Mouse (Mus musculus): ENCODE data around the gene Fam129c. TPM values are rescaled to one million over a fixed set of nuclear protein-coding genes. Genes with fewer than 3 reads are reported as not detected.

Fam129c gene
- polyA plus RNA-seq, 1 experiment from 2014 or later = 4.1 TPM

GRCm38 (mm10) chr8:71638321-71638720, 40.9 kb downstream of the Fam129c start:
- no peak overlapping the region for H3K4me3 ChIP-seq (ENCODE audit: low read depth, low read length)
- no peaks in the 10 kb centered on the region for H3K9me3 ChIP-seq (replicated peaks; ENCODE audit: control insufficient read depth, low read length)
- DNase-seq (ENCODE audit: low spot score) = no peak
- H3K4me2 ChIP-seq (ENCODE audit: low read length) = no peak overlapping the region
- WGBS = 70% methylated on average over 6 of the region's 6 CpGs
- H3K9ac ChIP-seq (ENCODE audit: low read length) = no peak overlapping the region
- H3K4me1 ChIP-seq (ENCODE audit: control insufficient read depth, insufficient read depth, low read length) = no peaks in the 10 kb centered on the region
- no peak for ATAC-seq
- no peak overlapping the region for H3K27ac ChIP-seq (ENCODE audit: low read depth, low read length)
- H3K36me3 ChIP-seq (ENCODE audit: control insufficient read depth, insufficient read depth, low read length) = peaks cover 27% of the 10 kb centered on the region
- peaks cover 4% of the 10 kb centered on the region; the same call in 1 of the 2 replicates for H3K27me3 ChIP-seq (replicated peaks; ENCODE audit: control insufficient read depth, insufficient read depth, low read length)

- WGBS = 92% methylated on average over 4 of the region's 4 CpGs
- H3K27me3 ChIP-seq (replicated peaks; ENCODE audit: control insufficient read depth, insufficient read depth, low read length) = peaks cover 4% of the 10 kb centered on the region; the same call in 1 of the 2 replicates
- no peaks in the 10 kb centered on the region for H3K9me3 ChIP-seq (replicated peaks; ENCODE audit: control insufficient read depth, low read length)
- H3K4me3 ChIP-seq (ENCODE audit: low read depth, low read length) = no peak overlapping the region
- H3K4me2 ChIP-seq (ENCODE audit: low read length) = no peak overlapping the region
- peaks cover 29% of the 10 kb centered on the region for H3K36me3 ChIP-seq (ENCODE audit: control insufficient read depth, insufficient read depth, low read length)
- no peak for ATAC-seq
- no peak for DNase-seq (ENCODE audit: low spot score)
- H3K4me1 ChIP-seq (ENCODE audit: control insufficient read depth, insufficient read depth, low read length) = no peaks in the 10 kb centered on the region
- no peak overlapping the region for H3K9ac ChIP-seq (ENCODE audit: low read length)
- no peak overlapping the region for H3K27ac ChIP-seq (ENCODE audit: low read depth, low read length)
Observed at GRCm38 (mm10) chr8:71639318-71639717, 41.9 kb downstream of the Fam129c start.

GRCm38 (mm10) chr8:71645510-71645909, 48.1 kb downstream of the Fam129c start:
- 79% methylated on average over 9 of the region's 9 CpGs for WGBS
- no peaks in the 10 kb centered on the region for H3K9me3 ChIP-seq (replicated peaks; ENCODE audit: control insufficient read depth, low read length)
- H3K9ac ChIP-seq (ENCODE audit: low read length) = no peak overlapping the region
- DNase-seq (ENCODE audit: low spot score) (no peak), ATAC-seq (no peak)
- H3K4me2 ChIP-seq (ENCODE audit: low read length) = no peak overlapping the region
- no peak overlapping the region for H3K27ac ChIP-seq (ENCODE audit: low read depth, low read length)
- H3K36me3 ChIP-seq (ENCODE audit: control insufficient read depth, insufficient read depth, low read length) = peaks cover 50% of the 10 kb centered on the region
- H3K27me3 ChIP-seq (replicated peaks; ENCODE audit: control insufficient read depth, insufficient read depth, low read length) = no peaks in the 10 kb centered on the region
- no peaks in the 10 kb centered on the region for H3K4me1 ChIP-seq (ENCODE audit: control insufficient read depth, insufficient read depth, low read length)
- no peak overlapping the region for H3K4me3 ChIP-seq (ENCODE audit: low read depth, low read length)

GRCm38 (mm10) chr8:71654600-71654999, 57.2 kb downstream of the Fam129c start:
- H3K9me3 ChIP-seq (replicated peaks; ENCODE audit: control insufficient read depth, low read length) = no peaks in the 10 kb centered on the region
- no peak overlapping the region for H3K27ac ChIP-seq (ENCODE audit: low read depth, low read length)
- H3K4me1 ChIP-seq (ENCODE audit: control insufficient read depth, insufficient read depth, low read length) = 0 out of 2 replicates have a peak, but pooled peaks cover 3% of the 10 kb centered on the region
- H3K9ac ChIP-seq (ENCODE audit: low read length) = peak overlapping the region; percentile 29
- ATAC-seq (peak; percentile 33; the same call in 1 of the 2 replicates), DNase-seq (ENCODE audit: low spot score) (no peak)
- H3K4me2 ChIP-seq (ENCODE audit: low read length) = peak overlapping the region; percentile 32; the same call in 1 of the 2 replicates
- WGBS = 0% methylated on average over 24 of the region's 24 CpGs
- H3K36me3 ChIP-seq (ENCODE audit: control insufficient read depth, insufficient read depth, low read length) = peaks cover 20% of the 10 kb centered on the region; the same call in 1 of the 2 replicates
- H3K4me3 ChIP-seq (ENCODE audit: low read depth, low read length) = no peak overlapping the region
- H3K27me3 ChIP-seq (replicated peaks; ENCODE audit: control insufficient read depth, insufficient read depth, low read length) = peaks cover 18% of the 10 kb centered on the region; the same call in 1 of the 2 replicates

Small RNA genes lying within 50 kb of the gene (microRNA-seq; reads per million reads assigned to microRNA genes)
- gene Mir6769b = 0.93 reads per million

Other genes starting within 250 kb of the Fam129c start
- gene Use1, start 230.8 kb upstream of the Fam129c start, polyA plus RNA-seq (2014; fragmentation: Nextera tagmentation; extraction: Ambion mirVana) = 116 and 121 TPM in 2 replicates
- 3.0 and 3.8 TPM in 2 replicates for gene Ocel1, start 226.3 kb upstream of the Fam129c start, polyA plus RNA-seq (2014; fragmentation: Nextera tagmentation; extraction: Ambion mirVana)
- 16.6 and 17.3 TPM in 2 replicates for gene Nr2f6, start 215.7 kb upstream of the Fam129c start, polyA plus RNA-seq (2014; fragmentation: Nextera tagmentation; extraction: Ambion mirVana)
- 2.8 and 4.4 TPM in 2 replicates for gene Ushbp1, start 201.8 kb upstream of the Fam129c start, polyA plus RNA-seq (2014; fragmentation: Nextera tagmentation; extraction: Ambion mirVana)
- 91.7 and 97.0 TPM in 2 replicates for gene Babam1, start 200.8 kb upstream of the Fam129c start, polyA plus RNA-seq (2014; fragmentation: Nextera tagmentation; extraction: Ambion mirVana)
- 4.3 and 7.2 TPM in 2 replicates for gene Ankle1, start 191.6 kb upstream of the Fam129c start, polyA plus RNA-seq (2014; fragmentation: Nextera tagmentation; extraction: Ambion mirVana)
- 75.7 and 93.7 TPM in 2 replicates for gene Abhd8, start 134.0 kb upstream of the Fam129c start, polyA plus RNA-seq (2014; fragmentation: Nextera tagmentation; extraction: Ambion mirVana)
- gene Mrpl34, start 132.7 kb upstream of the Fam129c start, polyA plus RNA-seq (2014; fragmentation: Nextera tagmentation; extraction: Ambion mirVana) = 185 and 214 TPM in 2 replicates
- gene Dda1, start 128.4 kb upstream of the Fam129c start, polyA plus RNA-seq (2014; fragmentation: Nextera tagmentation; extraction: Ambion mirVana) = 207 and 225 TPM in 2 replicates
- gene Ano8, start 111.7 kb upstream of the Fam129c start, polyA plus RNA-seq (2014; fragmentation: Nextera tagmentation; extraction: Ambion mirVana) = 5.4 and 6.3 TPM in 2 replicates
- 2.2 and 3.8 TPM in 2 replicates for gene Gtpbp3, start 109.5 kb upstream of the Fam129c start, polyA plus RNA-seq (2014; fragmentation: Nextera tagmentation; extraction: Ambion mirVana)
- gene Plvap, start 85.9 kb upstream of the Fam129c start, polyA plus RNA-seq (2014; fragmentation: Nextera tagmentation; extraction: Ambion mirVana) = 5.8 and 6.8 TPM in 2 replicates
- gene Ccdc194, start 71.9 kb upstream of the Fam129c start, polyA plus RNA-seq (2014; fragmentation: Nextera tagmentation; extraction: Ambion mirVana) = 0.11 and 0.13 TPM in 2 replicates
- gene Bst2, start 60.2 kb upstream of the Fam129c start, polyA plus RNA-seq (2014; fragmentation: Nextera tagmentation; extraction: Ambion mirVana) = 2.2 and 2.8 TPM in 2 replicates
- 65.7 and 71.6 TPM in 2 replicates for gene Mvb12a, start 54.7 kb upstream of the Fam129c start, polyA plus RNA-seq (2014; fragmentation: Nextera tagmentation; extraction: Ambion mirVana)
- gene Tmem221, start 38.8 kb upstream of the Fam129c start, polyA plus RNA-seq (2014; fragmentation: Nextera tagmentation; extraction: Ambion mirVana) = not detected in 2 replicates
- not detected in 2 replicates for gene Nxnl1, start 31.0 kb upstream of the Fam129c start, polyA plus RNA-seq (2014; fragmentation: Nextera tagmentation; extraction: Ambion mirVana)
- 25.8 and 31.5 TPM in 2 replicates for gene Slc27a1, start 28.8 kb upstream of the Fam129c start, polyA plus RNA-seq (2014; fragmentation: Nextera tagmentation; extraction: Ambion mirVana)
- gene Pgls, start 5.5 kb upstream of the Fam129c start, polyA plus RNA-seq (2014; fragmentation: Nextera tagmentation; extraction: Ambion mirVana) = 233 and 279 TPM in 2 replicates
- gene Colgalt1, start 13.3 kb downstream of the Fam129c start, polyA plus RNA-seq (2014; fragmentation: Nextera tagmentation; extraction: Ambion mirVana) = 45.3 and 47.2 TPM in 2 replicates
- 13.9 and 16.7 TPM in 2 replicates for gene Unc13a, start 74.1 kb downstream of the Fam129c start, polyA plus RNA-seq (2014; fragmentation: Nextera tagmentation; extraction: Ambion mirVana)
- gene Jak3, start 78.6 kb downstream of the Fam129c start, polyA plus RNA-seq (2014; fragmentation: Nextera tagmentation; extraction: Ambion mirVana) = 1.4 and 2.1 TPM in 2 replicates
- 0.63 TPM in 1 of 2 replicates, not detected in the other for gene Insl3, start 91.6 kb downstream of the Fam129c start, polyA plus RNA-seq (2014; fragmentation: Nextera tagmentation; extraction: Ambion mirVana)
- 0.10 and 0.22 TPM in 2 replicates for gene B3gnt3, start 104.1 kb downstream of the Fam129c start, polyA plus RNA-seq (2014; fragmentation: Nextera tagmentation; extraction: Ambion mirVana)
- 38.6 and 47.4 TPM in 2 replicates for gene Fcho1, start 128.1 kb downstream of the Fam129c start, polyA plus RNA-seq (2014; fragmentation: Nextera tagmentation; extraction: Ambion mirVana)